Comparison of ENCODE assay signal across 23 mouse cellular contexts in the genomic region with DNA sequence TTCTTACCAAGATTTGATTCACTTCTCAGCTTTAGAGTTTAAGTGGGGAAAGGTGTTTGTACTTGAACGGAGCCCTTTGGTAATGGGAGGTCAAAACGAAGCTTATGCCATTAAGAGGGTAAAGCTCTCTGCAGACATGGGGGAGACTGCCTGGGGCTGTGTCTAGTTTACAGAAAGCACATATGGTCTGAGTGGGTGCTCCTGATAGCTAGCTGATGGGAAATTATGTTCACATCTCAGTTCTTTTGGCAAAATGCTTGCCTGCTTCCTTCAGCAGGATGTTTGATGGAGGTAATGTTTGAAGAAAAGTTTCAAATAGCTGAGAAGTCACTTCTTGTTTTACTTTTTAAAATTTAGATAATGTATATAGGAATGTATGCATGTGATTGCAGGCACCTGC.
"Had no signal": no experiment of that assay in that cellular context is flagged by ENCODE, and none has a peak within 500 bp of the region (broad histone marks: within the 10 kb centered on the region; RNA-seq: fewer than 3 reads in every experiment).

No protein-coding gene starts in this region.

- H3K4me1 ChIP-seq: limb, embryonic 10.5 days; limb, embryonic 13.5 days; liver, embryonic 13.5 days; midbrain, embryonic 12.5 days; midbrain, embryonic 15.5 days; neural tube, embryonic 12.5 days; neural tube, embryonic 15.5 days; stomach, embryonic 15.5 days had no signal

- H3K4me3 ChIP-seq: limb, embryonic 10.5 days; limb, embryonic 13.5 days; liver, embryonic 13.5 days; midbrain, embryonic 12.5 days; midbrain, embryonic 15.5 days; neural tube, embryonic 12.5 days; neural tube, embryonic 15.5 days; stomach, embryonic 15.5 days had no signal

- H3K9me3 ChIP-seq: limb, embryonic 10.5 days; limb, embryonic 13.5 days; liver, embryonic 13.5 days; midbrain, embryonic 12.5 days; midbrain, embryonic 15.5 days; neural tube, embryonic 12.5 days; neural tube, embryonic 15.5 days; stomach, embryonic 15.5 days had no signal

- DNase-seq: kidney, adult 18-20 months; kidney, adult 9 months; kidney, postnatal 10 days; kidney, postnatal 36 days; layer of hippocampus, adult 9-11 months; liver; liver, embryonic 13.5 days; lung, adult 2 months; lung, postnatal 14 days; lung, postnatal 4 days; right cerebral cortex, adult 18-20 months; right cerebral cortex, postnatal 25 days; spleen, adult 18-20 months; thymus, adult 2 months; thymus, postnatal 14 days; thymus, postnatal 4 days had no signal

- ATAC-seq: midbrain, embryonic 15.5 days had no signal

- H3K27ac ChIP-seq: limb, embryonic 10.5 days; limb, embryonic 13.5 days; liver, embryonic 13.5 days; midbrain, embryonic 12.5 days; midbrain, embryonic 15.5 days; neural tube, embryonic 12.5 days; neural tube, embryonic 15.5 days; stomach, embryonic 15.5 days had no signal

- H3K9ac ChIP-seq: limb, embryonic 13.5 days; liver, embryonic 13.5 days; midbrain, embryonic 12.5 days; midbrain, embryonic 15.5 days; neural tube, embryonic 12.5 days; neural tube, embryonic 15.5 days; stomach, embryonic 15.5 days had no signal

- H3K27me3 ChIP-seq: limb, embryonic 13.5 days; midbrain, embryonic 12.5 days; midbrain, embryonic 15.5 days; neural tube, embryonic 12.5 days; neural tube, embryonic 15.5 days; stomach, embryonic 15.5 days had no signal

- H3K36me3 ChIP-seq: limb, embryonic 10.5 days; limb, embryonic 13.5 days; liver, embryonic 13.5 days; midbrain, embryonic 12.5 days; midbrain, embryonic 15.5 days; neural tube, embryonic 12.5 days; neural tube, embryonic 15.5 days; stomach, embryonic 15.5 days had no signal

- H3K4me2 ChIP-seq: limb, embryonic 13.5 days; liver, embryonic 13.5 days; midbrain, embryonic 12.5 days; midbrain, embryonic 15.5 days; neural tube, embryonic 12.5 days; neural tube, embryonic 15.5 days; stomach, embryonic 15.5 days had no signal
